Mouse (Mus musculus) G1E (cell line): Measurements from ENCODE around the gene Prrxl1.

Source experiments
- CTCF ChIP-seq: IDR thresholded peaks from 2 replicates; pipeline ENCODE4 v1.5.1; 2012; ENCODE audit warnings: low read depth, low read length, inconsistent platforms, mixed read lengths
- GATA1 ChIP-seq: IDR thresholded peaks from 2 replicates; pipeline ENCODE4 v1.6.1; 2012; ENCODE audit warnings: borderline replicate concordance, low read length, inconsistent platforms, mixed read lengths
- GATA2 ChIP-seq: IDR thresholded peaks from 2 replicates; pipeline ENCODE4 v1.6.1; 2012; ENCODE audit warnings: low read depth, low read length, inconsistent platforms, borderline replicate concordance
- POLR2AphosphoS5 ChIP-seq: IDR thresholded peaks from 2 replicates; pipeline ENCODE4 v1.6.1; 2012; ENCODE audit warnings: low read depth, low read length, inconsistent platforms; ENCODE audit not compliant: insufficient replicate concordance

DNA sequence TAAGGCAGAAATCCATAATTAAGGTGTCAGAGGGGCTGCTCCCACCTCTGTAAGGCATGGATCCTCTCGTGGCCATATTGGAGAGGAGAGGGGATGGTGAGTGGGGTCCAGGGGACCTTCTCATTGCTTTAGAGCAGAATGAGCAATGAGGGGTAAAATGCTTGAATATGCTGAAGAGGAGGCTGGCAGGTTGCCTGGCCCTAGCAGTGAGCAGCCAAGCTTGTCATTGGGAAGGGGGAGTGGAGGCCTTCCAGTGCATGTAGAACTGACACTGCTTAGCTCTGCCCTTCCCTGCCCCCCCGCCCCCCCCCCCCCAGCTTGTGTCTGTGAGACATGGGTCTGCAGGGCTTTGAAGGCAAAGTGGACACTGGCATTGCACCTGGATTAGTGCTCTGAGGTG lies 28.1 kb downstream of the Prrxl1 start:
- TF ChIP-seq CTCF (no peak), GATA1 (no peak), GATA2 (no peak), POLR2AphosphoS5 (no peak)
